Mouse (Mus musculus): ENCODE data around the gene Rhoh.

The Rhoh gene

DNA sequence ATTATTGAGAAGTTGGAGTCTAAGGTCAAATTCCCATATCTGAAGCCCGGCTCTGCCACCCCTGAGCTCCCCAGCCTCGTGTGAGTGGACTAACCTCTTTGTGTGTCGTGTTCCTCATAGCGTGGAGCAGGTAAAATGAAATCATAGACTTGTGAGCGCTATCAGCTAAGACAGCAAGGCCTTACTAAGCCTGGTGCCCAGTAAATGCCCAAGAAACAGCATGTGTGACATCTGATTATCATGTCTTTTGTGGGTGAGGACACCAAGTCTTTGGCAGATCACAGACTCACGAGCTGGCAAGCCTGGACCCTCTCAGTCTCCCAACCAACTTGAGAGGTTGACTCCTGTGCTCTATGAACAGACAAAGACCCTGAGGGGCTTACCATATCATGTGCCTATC, 39.1 kb downstream of the Rhoh start:
- no peak for TF ChIP-seq GATA4 (IDR thresholded peaks at IDR 0.05; ENCODE audit: insufficient replicate concordance, low read length)

DNA sequence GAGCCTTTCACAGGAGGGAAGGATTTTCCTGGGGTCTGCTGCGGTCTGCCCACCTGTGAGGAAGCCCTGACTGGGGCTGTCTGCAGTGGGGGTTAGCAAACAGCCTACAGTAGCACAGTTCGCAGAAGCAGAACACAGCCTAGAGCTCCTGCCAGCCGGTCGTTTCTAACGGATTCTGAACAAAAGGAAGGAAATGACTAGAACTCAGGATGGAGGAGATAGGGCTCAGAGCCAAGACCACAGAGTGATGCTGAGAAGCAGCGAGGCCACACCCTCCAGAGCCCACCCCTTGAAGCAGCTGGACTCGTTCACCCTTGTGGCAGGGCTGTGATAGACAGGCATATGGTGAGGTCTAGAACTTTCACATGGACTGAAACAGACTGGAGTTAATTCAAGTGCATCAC, 39.9 kb downstream of the Rhoh start:
- TF ChIP-seq GATA4 (IDR thresholded peaks at IDR 0.05; ENCODE audit: insufficient replicate concordance, low read length), result no peak

DNA sequence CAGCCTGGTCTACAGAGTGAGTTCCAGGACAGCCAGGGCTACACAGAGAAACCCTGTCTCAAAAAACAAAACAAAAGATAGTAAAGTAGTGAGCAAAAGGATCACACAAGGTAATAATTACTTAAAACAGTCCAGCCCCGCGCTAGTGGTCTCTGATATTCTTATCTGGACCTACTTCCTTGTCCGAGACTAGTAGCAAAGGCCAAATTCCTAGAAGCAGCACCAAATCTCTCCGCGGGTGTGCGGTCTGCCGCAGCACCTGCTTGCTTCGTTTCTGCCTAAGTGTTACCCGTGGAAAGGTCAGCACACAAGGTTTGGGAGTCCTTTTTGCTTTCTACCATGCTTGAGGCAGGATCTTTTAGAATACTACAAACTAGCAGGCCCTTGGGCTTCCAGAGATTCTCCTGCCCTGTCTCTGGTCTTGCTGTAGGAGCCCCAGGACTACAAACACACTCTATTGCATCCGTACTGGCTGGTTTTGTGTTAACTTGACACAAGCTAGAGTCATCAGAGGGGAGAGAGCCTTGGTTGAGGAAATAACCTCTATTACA, 40.9 kb downstream of the Rhoh start:
- TF ChIP-seq GATA4 (IDR thresholded peaks at IDR 0.05; ENCODE audit: insufficient replicate concordance, low read length), result no peak

DNA sequence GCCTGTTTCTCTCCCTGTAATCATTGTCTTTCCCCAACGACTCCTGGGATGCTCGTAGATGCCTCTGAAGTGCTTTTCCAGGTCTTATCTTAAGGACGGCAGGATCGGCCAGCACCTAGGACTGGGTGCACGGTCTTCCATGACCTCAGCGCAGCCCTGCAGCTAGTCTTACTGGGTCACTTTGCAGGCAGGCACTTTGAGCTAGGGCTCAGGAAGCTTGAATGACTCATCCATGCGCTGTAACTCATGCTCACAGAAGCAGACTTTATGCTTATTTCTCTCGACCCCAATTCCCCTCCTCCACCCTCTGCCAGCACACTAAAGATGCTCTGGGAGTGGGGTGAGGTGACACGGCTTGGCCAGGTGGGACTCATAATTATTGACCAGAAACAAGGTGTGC, 41.8 kb downstream of the Rhoh start:
- no peak for TF ChIP-seq GATA4 (IDR thresholded peaks at IDR 0.05; ENCODE audit: insufficient replicate concordance, low read length)

DNA sequence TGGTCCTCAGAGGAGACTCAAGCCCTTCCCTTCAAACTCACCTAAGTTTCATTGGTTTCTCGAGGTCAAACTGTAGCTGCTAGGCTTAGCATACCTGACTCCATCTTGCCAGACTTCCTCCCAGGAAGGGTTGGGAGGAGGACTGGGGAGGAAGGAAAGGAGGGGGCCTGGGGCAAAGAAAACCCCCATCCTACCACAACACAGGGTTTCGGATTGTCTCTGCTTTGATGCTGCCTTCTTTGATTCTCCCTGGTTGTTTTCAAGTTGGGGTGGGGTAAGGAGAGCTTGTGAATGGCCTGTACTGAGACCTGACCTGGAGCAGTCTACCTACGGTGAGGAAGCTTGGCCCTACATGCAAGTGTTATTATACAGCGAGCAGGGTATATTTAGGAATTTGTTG, 43.5 kb downstream of the Rhoh start:
- TF ChIP-seq GATA4 (IDR thresholded peaks at IDR 0.05; ENCODE audit: insufficient replicate concordance, low read length), result no peak

DNA sequence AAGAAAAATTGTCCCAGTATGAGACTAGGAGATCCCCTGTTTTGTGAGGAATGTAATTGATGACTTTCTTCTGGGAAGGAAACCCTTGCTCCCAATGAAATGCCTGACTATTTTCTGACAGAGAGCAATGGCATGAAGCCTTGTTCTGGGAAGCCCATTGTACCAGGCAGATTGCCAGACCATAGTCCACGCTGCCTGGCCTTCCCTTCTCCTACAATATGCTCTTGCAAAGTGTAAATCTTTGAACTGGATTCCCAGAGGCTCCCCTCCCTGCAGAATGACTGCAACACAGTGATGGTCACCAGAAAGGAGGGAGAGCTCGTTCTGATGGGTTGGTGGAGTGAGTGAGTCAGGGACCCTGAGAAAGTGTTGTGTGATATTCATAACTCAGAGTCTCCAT, 47.7 kb downstream of the Rhoh start:
- no peak for TF ChIP-seq GATA4 (IDR thresholded peaks at IDR 0.05; ENCODE audit: insufficient replicate concordance, low read length)

DNA sequence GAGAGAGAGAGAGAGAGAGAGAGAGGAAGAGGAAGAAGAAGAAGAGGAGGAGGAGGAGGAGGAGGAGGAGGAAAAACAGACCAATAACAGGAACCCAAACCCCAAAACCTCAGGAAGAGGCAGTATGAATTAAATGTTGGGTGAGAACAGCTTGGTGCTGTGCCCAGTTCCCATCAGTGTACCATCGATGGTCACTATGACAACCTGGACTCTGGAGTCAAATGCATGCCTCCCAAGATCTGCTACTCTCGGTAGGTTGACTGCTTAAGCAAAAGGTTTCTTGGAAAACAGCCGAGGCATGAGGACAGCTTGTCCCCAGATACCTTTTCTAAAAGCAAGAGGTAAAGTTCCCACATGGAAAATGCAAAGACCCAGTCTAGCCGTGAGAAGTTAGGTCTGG, 48.3 kb downstream of the Rhoh start:
- no peak for TF ChIP-seq GATA4 (IDR thresholded peaks at IDR 0.05; ENCODE audit: insufficient replicate concordance, low read length)

DNA sequence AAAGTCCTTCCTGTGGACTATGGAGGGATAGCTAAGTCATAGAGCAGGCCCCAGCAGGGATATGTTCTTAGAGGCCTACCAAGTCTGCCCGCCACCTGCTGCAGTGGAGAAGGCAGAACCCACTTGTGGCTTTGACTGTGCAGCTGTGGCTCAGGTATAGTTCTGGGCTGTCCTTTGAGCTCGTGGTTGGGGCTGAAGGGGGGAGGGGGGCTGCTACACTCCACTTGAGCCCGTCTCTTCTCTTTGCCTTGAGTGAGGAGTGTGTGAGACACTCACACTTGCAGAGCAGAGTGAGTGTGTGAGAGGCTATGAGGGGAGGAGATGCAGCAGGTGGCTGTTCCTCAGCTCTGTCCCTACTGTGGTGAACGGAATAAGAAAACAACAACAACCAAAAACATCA, 49.4 kb downstream of the Rhoh start:
- TF ChIP-seq GATA4 (IDR thresholded peaks at IDR 0.05; ENCODE audit: insufficient replicate concordance, low read length), result no peak

DNA sequence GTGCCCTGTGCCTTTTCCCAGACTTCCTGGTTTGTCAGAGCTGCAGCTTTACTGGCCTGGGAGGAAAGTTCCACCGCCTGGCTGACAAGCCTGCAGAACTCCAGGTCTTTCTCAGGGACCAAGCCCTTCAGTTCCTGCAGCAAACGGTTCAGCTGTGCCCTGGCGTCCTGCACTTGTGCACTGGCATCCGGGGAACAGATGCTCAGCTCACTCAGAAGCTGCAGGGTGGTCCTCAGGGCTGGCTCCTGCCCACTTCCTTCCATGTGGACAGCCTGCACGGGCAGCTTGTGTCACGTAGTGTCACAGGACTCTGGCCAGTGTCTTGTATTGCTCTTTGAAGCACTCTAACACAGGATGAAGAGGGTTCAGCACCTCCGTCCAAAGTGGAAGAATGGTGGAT, 50.7 kb downstream of the Rhoh start:
- TF ChIP-seq GATA4 (IDR thresholded peaks at IDR 0.05; ENCODE audit: insufficient replicate concordance, low read length), result no peak

DNA sequence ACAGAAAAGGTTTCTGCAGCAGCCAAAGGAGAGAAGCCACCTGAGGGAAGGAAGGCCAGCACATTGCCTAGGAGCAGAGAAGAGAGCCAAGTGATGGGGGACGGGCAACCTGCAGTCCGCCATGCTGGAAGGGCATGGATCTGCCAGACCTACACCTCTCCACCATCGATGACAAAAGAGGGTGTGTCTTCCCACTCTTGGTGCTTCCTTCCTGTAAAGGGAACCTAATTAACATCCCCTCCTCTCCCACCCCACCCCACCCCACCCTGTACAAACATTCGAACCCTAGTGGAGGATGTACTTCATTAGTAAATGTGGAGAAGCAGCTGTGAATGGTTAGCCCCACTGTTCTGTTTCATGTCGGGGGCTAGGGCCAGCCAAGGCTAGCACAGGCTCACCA, 51.2 kb downstream of the Rhoh start:
- no peak for TF ChIP-seq GATA4 (IDR thresholded peaks at IDR 0.05; ENCODE audit: insufficient replicate concordance, low read length)

DNA sequence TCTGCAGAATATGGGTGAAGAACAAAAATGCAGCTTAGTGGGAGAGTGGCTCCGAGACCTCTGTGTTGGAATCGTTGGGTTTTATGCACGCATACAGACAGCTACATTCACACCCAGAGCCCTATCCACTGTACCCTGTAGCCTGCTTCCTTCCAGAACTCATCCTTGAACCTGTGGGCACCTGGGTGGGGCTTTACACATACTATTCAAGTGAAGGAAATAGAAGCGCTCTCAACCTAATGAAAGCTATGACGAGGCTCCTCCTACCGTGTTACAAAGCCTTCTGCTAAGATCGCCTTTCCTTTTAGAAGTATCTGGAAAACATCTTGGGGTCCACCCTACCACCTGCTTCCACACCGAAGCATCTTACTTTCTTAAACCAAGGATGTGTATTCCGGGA, 52.1 kb downstream of the Rhoh start:
- no peak for TF ChIP-seq GATA4 (IDR thresholded peaks at IDR 0.05; ENCODE audit: insufficient replicate concordance, low read length)

DNA sequence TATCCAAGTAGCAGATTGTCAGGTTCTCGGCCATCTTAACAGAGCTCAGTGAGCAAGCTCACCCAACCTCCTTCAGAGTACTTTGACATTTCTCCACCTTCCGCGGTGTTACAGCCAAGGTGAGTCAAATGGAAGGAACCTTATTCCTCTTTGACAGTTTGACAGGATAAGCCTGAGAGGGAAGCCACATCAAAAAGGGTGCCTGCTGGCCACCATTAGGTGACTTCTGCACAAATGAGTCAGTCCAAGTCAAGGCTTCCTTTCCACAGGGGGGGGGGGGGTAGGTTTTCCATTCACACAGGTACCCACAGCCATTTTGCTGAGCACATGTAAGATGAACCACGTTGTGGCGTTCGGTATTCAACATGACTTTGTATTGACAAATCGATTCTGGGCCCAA, 53.3 kb downstream of the Rhoh start:
- TF ChIP-seq GATA4 (IDR thresholded peaks at IDR 0.05; ENCODE audit: insufficient replicate concordance, low read length), result no peak

DNA sequence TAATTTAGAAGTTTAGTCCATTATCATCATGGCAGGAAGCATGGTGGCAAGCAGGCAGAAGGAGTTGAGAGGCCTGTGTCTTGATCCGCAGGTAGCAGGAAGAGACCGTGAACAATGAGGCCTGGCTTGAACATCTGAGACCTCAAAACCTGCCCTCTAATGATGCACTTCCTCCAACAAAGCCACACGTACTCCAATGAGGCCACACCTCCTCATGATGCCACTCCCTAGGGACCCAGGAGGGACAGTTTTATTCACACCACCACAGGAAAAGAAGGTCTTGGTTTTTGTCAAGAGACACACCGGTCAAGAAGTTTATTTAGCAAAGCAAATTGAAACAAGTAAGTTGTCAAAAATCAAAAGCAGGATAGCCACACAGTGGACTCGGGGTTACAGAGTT, 55.9 kb downstream of the Rhoh start:
- no peak for TF ChIP-seq GATA4 (IDR thresholded peaks at IDR 0.05; ENCODE audit: insufficient replicate concordance, low read length)

DNA sequence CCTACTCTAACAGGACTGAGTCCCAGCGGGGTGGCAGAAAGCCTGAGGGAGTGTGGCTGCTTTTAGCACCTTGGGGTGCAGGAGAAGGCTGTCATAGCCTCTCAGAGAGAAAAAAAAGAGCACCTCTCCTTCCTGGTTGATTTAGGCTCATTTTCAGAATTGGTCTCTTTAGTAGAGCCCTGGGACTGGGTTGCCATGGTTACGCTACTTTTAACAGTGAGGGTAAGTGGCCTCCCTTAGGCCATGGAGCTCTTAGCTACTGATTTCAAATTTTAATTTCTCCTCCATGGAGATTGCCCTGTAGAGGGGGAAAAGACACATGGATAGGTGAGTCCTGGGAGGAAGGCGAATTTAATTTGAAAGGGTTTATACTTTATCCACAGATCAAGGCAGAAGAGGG, 57.6 kb downstream of the Rhoh start:
- no peak for TF ChIP-seq GATA4 (IDR thresholded peaks at IDR 0.05; ENCODE audit: insufficient replicate concordance, low read length)

DNA sequence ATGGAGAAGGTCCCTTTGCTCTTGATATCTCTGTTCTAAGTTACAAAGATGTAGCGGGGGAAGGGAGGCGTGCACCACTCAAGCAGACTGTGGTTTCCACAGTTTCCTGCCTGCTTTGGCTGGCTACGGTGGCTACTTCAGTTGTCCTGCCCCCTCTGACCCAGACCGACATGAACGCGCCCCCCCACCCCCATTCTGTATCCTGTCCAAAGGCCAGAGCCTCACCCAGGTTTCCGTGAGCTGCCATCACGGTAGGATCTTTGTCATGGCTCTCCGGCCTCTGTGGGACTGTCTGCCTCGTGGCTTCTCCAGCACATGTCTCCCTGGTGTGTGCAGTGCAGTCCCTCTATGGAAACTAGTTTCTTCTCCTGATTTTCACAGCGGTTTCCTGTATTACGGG, 58.3 kb downstream of the Rhoh start:
- TF ChIP-seq GATA4 (IDR thresholded peaks at IDR 0.05; ENCODE audit: insufficient replicate concordance, low read length), result no peak

DNA sequence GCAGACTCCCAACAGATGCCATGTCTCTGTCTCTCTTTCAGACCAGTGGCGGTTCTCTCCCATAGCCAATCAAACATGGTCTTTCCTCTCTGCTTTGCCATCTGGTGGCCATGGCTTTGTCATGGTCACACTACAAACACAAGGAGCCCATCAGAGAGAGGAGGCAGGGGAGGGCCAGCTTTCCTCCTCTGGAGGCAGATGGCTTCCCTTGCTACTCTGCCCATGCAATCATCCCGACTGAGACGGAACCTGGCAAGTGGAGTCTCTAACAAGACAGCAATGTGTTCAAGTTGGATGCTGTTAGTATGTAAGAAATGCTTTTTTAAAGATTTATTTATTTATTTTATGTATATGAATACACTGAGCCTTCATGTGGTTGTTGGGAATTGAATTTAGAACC, 58.9 kb downstream of the Rhoh start:
- no peak for TF ChIP-seq GATA4 (IDR thresholded peaks at IDR 0.05; ENCODE audit: insufficient replicate concordance, low read length)

DNA sequence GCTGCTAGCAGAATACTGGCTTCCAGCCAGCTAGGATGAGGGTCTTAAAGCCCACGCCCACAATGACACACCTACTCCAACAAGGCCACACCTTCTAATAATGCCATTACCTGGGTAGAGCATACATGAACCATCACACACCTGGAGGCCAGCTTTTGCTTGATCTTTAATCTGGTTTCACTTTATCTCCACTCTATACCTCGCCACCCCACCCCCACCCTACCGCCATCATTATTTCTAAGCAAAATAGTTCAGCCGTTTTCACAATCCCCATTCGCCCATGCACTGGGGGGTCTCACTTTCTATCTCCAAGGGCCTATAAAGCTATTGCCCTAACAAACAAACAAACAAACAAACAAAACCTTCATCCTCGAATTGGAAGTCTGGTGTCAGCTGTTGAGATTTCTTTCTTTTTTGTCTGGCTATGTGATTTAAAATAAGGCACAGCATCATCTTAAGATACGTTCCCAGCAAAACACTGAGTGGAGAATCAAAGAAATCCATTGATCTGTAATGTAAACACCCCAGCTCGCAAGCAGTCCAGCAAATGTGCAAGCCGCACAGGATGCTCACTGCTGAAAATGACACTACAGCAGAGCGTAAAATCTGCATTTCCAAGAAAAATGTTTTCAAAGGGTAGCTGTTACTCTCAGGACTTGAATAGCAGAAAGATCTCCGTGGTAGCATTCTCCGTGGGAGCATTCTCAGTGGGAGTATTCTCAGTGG, 59.9 kb downstream of the Rhoh start:
- TF ChIP-seq GATA4 (IDR thresholded peaks at IDR 0.05; ENCODE audit: insufficient replicate concordance, low read length), result no peak
